Mouse (Mus musculus): Measurements from ENCODE around the gene Gm28363. TPM values are rescaled to one million over a fixed set of nuclear protein-coding genes. Genes with fewer than 3 reads are reported as not detected.
"Not testable (repeated sequence)": the region's sequence is repeated elsewhere in the genome, so short reads cannot be mapped to it uniquely, and the experiment has no call there.

Gene Gm28363
- total RNA-seq (2021), result not detected
- long read RNA-seq, experiment 1, result 0 reads
- long read RNA-seq, experiment 2, result 0 reads

DNA sequence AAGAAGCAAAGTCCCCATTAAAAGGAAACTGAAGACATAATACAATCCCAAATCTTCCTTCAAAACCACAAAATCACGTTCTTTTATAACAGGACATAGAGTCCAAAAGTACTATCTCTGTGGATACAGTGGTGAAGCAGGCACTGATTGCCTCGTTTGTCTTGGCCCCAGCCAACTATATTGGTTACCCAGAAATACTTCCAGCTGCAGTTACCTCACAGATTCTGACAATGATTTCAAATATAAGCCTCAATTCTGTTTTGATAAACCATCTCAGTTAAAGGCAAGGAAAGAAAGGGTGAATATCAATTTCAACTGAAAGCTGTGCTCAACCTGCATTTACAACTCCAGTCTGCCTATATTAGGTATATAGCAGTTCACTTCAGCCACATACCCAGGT lies at the start of gene Gm28363:
TSS of gene Gm28363 (plus strand) at position 301 of the 400 bp plus-strand sequence.
- DNase-seq (ENCODE audit: low spot score), result not testable (repeated sequence)

GRCm38 (mm10) chr1:117650236-117650635 lies 46.7 kb upstream of the Gm28363 start:
- not testable (repeated sequence) for DNase-seq (ENCODE audit: low spot score)

Other genes with a start within 250 kb of the Gm28363 start
- gene B020011L13Rik, start 84.0 kb downstream of the Gm28363 start, total RNA-seq (2021), result not detected
- gene Gm28360, start 132.9 kb downstream of the Gm28363 start, total RNA-seq (2021), result not detected
- not detected for gene Gm28168, start 230.9 kb downstream of the Gm28363 start, total RNA-seq (2021)